Mouse (Mus musculus) stomach, postnatal 0 days (tissue): ENCODE measurements around the gene Vmn1r85.

Experiments
- CTCF ChIP-seq: IDR thresholded peaks from 2 replicates; pipeline ENCODE4 v1.5.1; 2016; ENCODE audit warnings: antibody characterized with exemption, low read depth, mild to moderate bottlenecking, moderate library complexity
- EP300 ChIP-seq: optimal IDR thresholded peaks from 2 replicates; pipeline ENCODE3; 2016; ENCODE audit warnings: antibody characterized with exemption

DNA sequence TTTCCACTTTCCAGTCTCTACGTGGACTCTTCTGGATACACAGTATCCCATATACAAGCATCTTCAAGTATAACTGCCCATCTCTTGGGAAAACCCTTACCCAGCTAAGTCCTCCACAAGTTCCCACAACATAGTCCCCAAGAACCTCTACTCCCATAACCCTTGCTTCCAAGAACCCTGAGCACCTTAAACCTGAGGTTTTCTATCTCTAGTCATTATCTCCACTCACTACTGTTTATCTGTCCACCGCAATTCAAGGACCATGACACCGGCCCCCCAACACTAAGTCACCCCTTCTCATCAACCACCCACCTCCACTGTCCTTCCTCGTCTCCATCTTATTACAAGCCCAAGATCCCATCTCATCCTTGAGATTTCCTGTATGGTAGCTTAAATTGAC, 58.2 kb downstream of the Vmn1r85 start:
- TF ChIP-seq CTCF, result no peak
- TF ChIP-seq EP300, result no peak
